Mouse (Mus musculus): ENCODE results near the gene Sh3pxd2a. TPM values are rescaled to one million over a fixed set of nuclear protein-coding genes. Genes with fewer than 3 reads are reported as not detected.

Sh3pxd2a gene
- polyA plus RNA-seq, 1 experiment from 2014 or later: 3.8 TPM

- no peak overlapping the region for H3K4me3 ChIP-seq
- WGBS: 80% methylated on average over 8 of the region's 8 CpGs
- H3K27ac ChIP-seq: no peak overlapping the region
- H3K27me3 ChIP-seq (ENCODE audit: low read depth, poor library complexity, severe bottlenecking): no peaks in the 10 kb centered on the region
- DNase-seq (ENCODE audit: low spot score): no peak
- H3K9me3 ChIP-seq (replicated peaks): no peaks in the 10 kb centered on the region
- H3K36me3 ChIP-seq: peaks cover 38% of the 10 kb centered on the region
- peaks cover 25% of the 10 kb centered on the region for H3K4me1 ChIP-seq
Observed at GRCm38 (mm10) chr19:47502563-47502962, 38.4 kb upstream of the Sh3pxd2a start.

GRCm38 (mm10) chr19:47500389-47501011 is 36.3 kb upstream of the Sh3pxd2a start:
- DNase-seq (ENCODE audit: low spot score): no peak
- no peak overlapping the region for H3K4me3 ChIP-seq
- peaks cover 28% of the 10 kb centered on the region for H3K36me3 ChIP-seq
- H3K4me1 ChIP-seq: peaks cover 32% of the 10 kb centered on the region
- H3K9me3 ChIP-seq (replicated peaks): no peaks in the 10 kb centered on the region
- WGBS: 79% methylated on average over 11 of the region's 11 CpGs
- H3K27me3 ChIP-seq (ENCODE audit: low read depth, poor library complexity, severe bottlenecking): no peaks in the 10 kb centered on the region
- H3K27ac ChIP-seq: no peak overlapping the region

GRCm38 (mm10) chr19:47499841-47500240 is 35.6 kb upstream of the Sh3pxd2a start:
- 85% methylated on average over 5 of the region's 5 CpGs for WGBS
- Histone ChIP-seq H3K9me3 (replicated peaks) (no peaks in the 10 kb centered on the region), H3K4me3 (no peak overlapping the region), H3K36me3 (peaks cover 22% of the 10 kb centered on the region), H3K27me3 (ENCODE audit: low read depth, poor library complexity, severe bottlenecking) (no peaks in the 10 kb centered on the region), H3K27ac (peak overlapping the region; percentile 73), H3K4me1 (peaks cover 32% of the 10 kb centered on the region)
- no peak for DNase-seq (ENCODE audit: low spot score)

GRCm38 (mm10) chr19:47498942-47499341 is 34.7 kb upstream of the Sh3pxd2a start:
- Histone ChIP-seq H3K27ac (peak overlapping the region; percentile 73), H3K4me1 (peaks cover 32% of the 10 kb centered on the region), H3K36me3 (peaks cover 18% of the 10 kb centered on the region; the same call in 1 of the 2 replicates), H3K27me3 (ENCODE audit: low read depth, poor library complexity, severe bottlenecking) (no peaks in the 10 kb centered on the region), H3K9me3 (replicated peaks) (no peaks in the 10 kb centered on the region), H3K4me3 (no peak overlapping the region)
- WGBS: 28% methylated on average over 4 of the region's 4 CpGs
- peak; percentile 64 for DNase-seq (ENCODE audit: low spot score)

- WGBS: 94% methylated on average over 6 of the region's 6 CpGs
- H3K4me3 ChIP-seq: no peak overlapping the region
- no peak for DNase-seq (ENCODE audit: low spot score)
- no peaks in the 10 kb centered on the region for H3K27me3 ChIP-seq (ENCODE audit: low read depth, poor library complexity, severe bottlenecking)
- peak overlapping the region; percentile 62; the same call in 1 of the 2 replicates for H3K27ac ChIP-seq
- H3K4me1 ChIP-seq: peaks cover 38% of the 10 kb centered on the region
- H3K9me3 ChIP-seq (replicated peaks): no peaks in the 10 kb centered on the region
- peaks cover 17% of the 10 kb centered on the region; the same call in 1 of the 2 replicates for H3K36me3 ChIP-seq
Observed at GRCm38 (mm10) chr19:47497736-47498135, 33.5 kb upstream of the Sh3pxd2a start.

- Histone ChIP-seq H3K4me1 (peaks cover 38% of the 10 kb centered on the region), H3K27ac (0 out of 2 replicates have a peak overlapping the region, but pooled peaks have one; percentile 62), H3K4me3 (no peak overlapping the region), H3K9me3 (replicated peaks) (no peaks in the 10 kb centered on the region), H3K36me3 (peaks cover 13% of the 10 kb centered on the region; the same call in 1 of the 2 replicates), H3K27me3 (ENCODE audit: low read depth, poor library complexity, severe bottlenecking) (no peaks in the 10 kb centered on the region)
- WGBS: 90% methylated on average over 9 of the region's 9 CpGs
- DNase-seq (ENCODE audit: low spot score): no peak
Observed at GRCm38 (mm10) chr19:47497313-47497712, 33.1 kb upstream of the Sh3pxd2a start.

GRCm38 (mm10) chr19:47493017-47493997 is 29.1 kb upstream of the Sh3pxd2a start:
- no peak for DNase-seq (ENCODE audit: low spot score)
- no peaks in the 10 kb centered on the region for H3K36me3 ChIP-seq
- H3K4me1 ChIP-seq: peaks cover 21% of the 10 kb centered on the region
- 75% methylated on average over 23 of the region's 23 CpGs for WGBS
- H3K9me3 ChIP-seq (replicated peaks): no peaks in the 10 kb centered on the region
- H3K27me3 ChIP-seq (ENCODE audit: low read depth, poor library complexity, severe bottlenecking): no peaks in the 10 kb centered on the region
- H3K27ac ChIP-seq: 0 out of 2 replicates have a peak overlapping the region, but pooled peaks have one; percentile 14
- no peak overlapping the region for H3K4me3 ChIP-seq

GRCm38 (mm10) chr19:47492422-47492821 is 28.2 kb upstream of the Sh3pxd2a start:
- no peak for DNase-seq (ENCODE audit: low spot score)
- H3K36me3 ChIP-seq: no peaks in the 10 kb centered on the region
- H3K27ac ChIP-seq: no peak overlapping the region
- H3K9me3 ChIP-seq (replicated peaks): no peaks in the 10 kb centered on the region
- WGBS: 96% methylated on average over 6 of the region's 6 CpGs
- no peaks in the 10 kb centered on the region for H3K27me3 ChIP-seq (ENCODE audit: low read depth, poor library complexity, severe bottlenecking)
- peaks cover 14% of the 10 kb centered on the region for H3K4me1 ChIP-seq
- H3K4me3 ChIP-seq: no peak overlapping the region

- no peaks in the 10 kb centered on the region for H3K36me3 ChIP-seq
- peaks cover 9% of the 10 kb centered on the region; the same call in 1 of the 2 replicates for H3K4me1 ChIP-seq
- no peak for DNase-seq (ENCODE audit: low spot score)
- WGBS: 88% methylated on average over 2 of the region's 2 CpGs
- no peak overlapping the region for H3K27ac ChIP-seq
- no peaks in the 10 kb centered on the region for H3K27me3 ChIP-seq (ENCODE audit: low read depth, poor library complexity, severe bottlenecking)
- H3K9me3 ChIP-seq (replicated peaks): no peaks in the 10 kb centered on the region
- H3K4me3 ChIP-seq: no peak overlapping the region
Observed at GRCm38 (mm10) chr19:47491853-47492252, 27.7 kb upstream of the Sh3pxd2a start.

GRCm38 (mm10) chr19:47489233-47489632 is 25.0 kb upstream of the Sh3pxd2a start:
- H3K4me3 ChIP-seq: no peak overlapping the region
- 86% methylated on average over 3 of the region's 3 CpGs for WGBS

GRCm38 (mm10) chr19:47488250-47488649 is 24.0 kb upstream of the Sh3pxd2a start:
- WGBS: 33% methylated on average over 4 of the region's 4 CpGs
- no peak overlapping the region for H3K27ac ChIP-seq
- H3K4me3 ChIP-seq: no peak overlapping the region
- DNase-seq (ENCODE audit: low spot score): no peak
- 0 out of 2 replicates have a peak, but pooled peaks cover 11% of the 10 kb centered on the region for H3K4me1 ChIP-seq
- H3K9me3 ChIP-seq (replicated peaks): no peaks in the 10 kb centered on the region
- H3K36me3 ChIP-seq: no peaks in the 10 kb centered on the region
- no peaks in the 10 kb centered on the region for H3K27me3 ChIP-seq (ENCODE audit: low read depth, poor library complexity, severe bottlenecking)

More at GRCm38 (mm10) chr19:47489233-47489632, 25.0 kb upstream of the Sh3pxd2a start:
- no peak overlapping the region for H3K27ac ChIP-seq
- no peaks in the 10 kb centered on the region for H3K36me3 ChIP-seq
- no peaks in the 10 kb centered on the region for H3K9me3 ChIP-seq (replicated peaks)
- peaks cover 15% of the 10 kb centered on the region; the same call in 1 of the 2 replicates for H3K4me1 ChIP-seq
- DNase-seq (ENCODE audit: low spot score): no peak
- no peaks in the 10 kb centered on the region for H3K27me3 ChIP-seq (ENCODE audit: low read depth, poor library complexity, severe bottlenecking)

GRCm38 (mm10) chr19:47487572-47487971 is 23.4 kb upstream of the Sh3pxd2a start:
- WGBS: 85% methylated on average over 9 of the region's 9 CpGs
- Histone ChIP-seq H3K36me3 (no peaks in the 10 kb centered on the region), H3K4me3 (no peak overlapping the region), H3K27me3 (ENCODE audit: low read depth, poor library complexity, severe bottlenecking) (no peaks in the 10 kb centered on the region), H3K4me1 (0 out of 2 replicates have a peak, but pooled peaks cover 8% of the 10 kb centered on the region), H3K27ac (no peak overlapping the region), H3K9me3 (replicated peaks) (no peaks in the 10 kb centered on the region)
- no peak for DNase-seq (ENCODE audit: low spot score)

Measured in limb, embryonic 10.5 days (tissue).